Mouse (Mus musculus) kidney, embryonic 14.5 days (tissue): ENCODE data around the gene Hinfp. TPM values are rescaled to one million over a fixed set of nuclear protein-coding genes. Genes with fewer than 3 reads are reported as not detected.
"Not testable (repeated sequence)": the region's sequence is repeated elsewhere in the genome, so short reads cannot be mapped to it uniquely, and the experiment has no call there.

ENCODE experiments used
- ATAC-seq: fragments of 200-750 bp; cut with Nextera tagmentation; 2 replicates; pipeline ENCODE4 v1.8.0; 2017; ENCODE audit warnings: moderate number of reproducible peaks, mild to moderate bottlenecking, moderate TSS enrichment, moderate library complexity; ENCODE audit not compliant: low FRiP score, low TSS enrichment
- H3K27ac ChIP-seq: fragments of 300-500 bp; sonication (generic); 2 replicates; pipeline ENCODE4 v1.5.1; 2014; ENCODE audit warnings: low read depth, mild to moderate bottlenecking, low read length, moderate library complexity, mixed read lengths
- H3K27me3 ChIP-seq: fragments of 300-500 bp; sonication (generic); 2 replicates; pipeline ENCODE4 v1.6.1; 2014; ENCODE audit warnings: mild to moderate bottlenecking, low read length; ENCODE audit not compliant: control insufficient read depth, insufficient read depth
- H3K36me3 ChIP-seq: fragments of 300-500 bp; sonication (generic); 2 replicates; pipeline ENCODE4 v1.6.1; 2014; ENCODE audit warnings: low read length, mixed read lengths; ENCODE audit not compliant: control insufficient read depth, insufficient read depth
- H3K4me1 ChIP-seq: fragments of 300-500 bp; sonication (generic); 2 replicates; pipeline ENCODE4 v1.6.1; 2014; ENCODE audit warnings: low read length, mixed read lengths; ENCODE audit not compliant: control insufficient read depth, insufficient read depth
- H3K4me2 ChIP-seq: fragments of 300-500 bp; sonication (generic); replicated peaks from 2 replicates; pipeline ENCODE4 v1.6.1; 2014; ENCODE audit warnings: low read depth, mild to moderate bottlenecking, low read length
- H3K4me3 ChIP-seq: fragments of 300-500 bp; sonication (generic); 2 replicates; pipeline ENCODE4 v1.5.1; 2014; ENCODE audit warnings: mild to moderate bottlenecking, low read length
- H3K9ac ChIP-seq: fragments of 300-500 bp; sonication (generic); 2 replicates; pipeline ENCODE4 v1.6.1; 2014; ENCODE audit warnings: low read depth, mild to moderate bottlenecking, low read length, moderate library complexity
- H3K9me3 ChIP-seq: fragments of 300-500 bp; sonication (generic); 2 replicates; pipeline ENCODE4 v1.6.1; 2016; ENCODE audit warnings: low read length; ENCODE audit not compliant: control insufficient read depth
- WGBS: fragments of 180-500 bp; shearing (Covaris S2); extraction: QIAGEN DNeasy Blood & Tissue Kit; methylation state at CpG from one replicate; pipeline ENCODE4 v1.1.7; 2014; 5-methylcytosine and 5-hydroxymethylcytosine counted together
- polyA plus RNA-seq: library from polyadenylated mRNA; unstranded; fragments of >200 nt; fragmentation: Nextera tagmentation; extraction: Ambion mirVana; gene quantifications from 2 replicates; pipeline ENCODE4 v1.2.1, GENCODE M21; 2014

Gene Hinfp
- polyA plus RNA-seq, 1 experiment from 2014 or later: 24.5 TPM

GRCm38 (mm10) chr9:44336513-44336912 is 31.0 kb upstream of the Hinfp start:
- Histone ChIP-seq H3K4me3 (peak overlapping the region; percentile 66), H3K27ac (peak overlapping the region; percentile 24; the same call in 1 of the 2 replicates), H3K4me2 (peak overlapping the region; percentile 38), H3K9ac (peak overlapping the region; percentile 90), H3K36me3 (peaks cover 60% of the 10 kb centered on the region), H3K4me1 (peaks cover 14% of the 10 kb centered on the region)
- not testable (repeated sequence) for H3K9me3 ChIP-seq, ATAC-seq, H3K27me3 ChIP-seq
- 25% methylated on average over 4 of the region's 4 CpGs for WGBS

- Histone ChIP-seq H3K36me3 (peaks cover 64% of the 10 kb centered on the region), H3K4me3 (peak overlapping the region; percentile 66), H3K9me3 (no peaks in the 10 kb centered on the region), H3K4me2 (peak overlapping the region; percentile 38), H3K27ac (no peak overlapping the region), H3K27me3 (no peaks in the 10 kb centered on the region), H3K4me1 (peaks cover 14% of the 10 kb centered on the region), H3K9ac (peak overlapping the region; percentile 90)
- ATAC-seq: no peak
- 3% methylated on average over 5 of the region's 5 CpGs for WGBS
Measured at GRCm38 (mm10) chr9:44336093-44336406, 30.6 kb upstream of the Hinfp start.

GRCm38 (mm10) chr9:44335331-44336092 is 30.0 kb upstream of the Hinfp start:
- H3K27ac ChIP-seq: peak overlapping the region; percentile 88
- WGBS: 0% methylated on average over 48 of the region's 50 CpGs
- H3K4me2 ChIP-seq: peak overlapping the region; percentile 38
- no peaks in the 10 kb centered on the region for H3K27me3 ChIP-seq
- H3K36me3 ChIP-seq: peaks cover 64% of the 10 kb centered on the region
- peak overlapping the region; percentile 90 for H3K9ac ChIP-seq
- H3K4me3 ChIP-seq: peak overlapping the region; percentile 66
- peaks cover 14% of the 10 kb centered on the region for H3K4me1 ChIP-seq
- no peaks in the 10 kb centered on the region for H3K9me3 ChIP-seq
- peak; percentile 8 for ATAC-seq

GRCm38 (mm10) chr9:44334396-44335330 is 29.2 kb upstream of the Hinfp start, which contains the start of gene H2afx:
Gene H2afx (plus strand): TSS chr9:44334694.
- ATAC-seq: peak; percentile 95
- H3K36me3 ChIP-seq: peaks cover 66% of the 10 kb centered on the region
- WGBS: under 1% methylated on average over 86 of the region's 91 CpGs
- peak within 1 kb of the TSS; percentile 66 for H3K4me3 ChIP-seq
- H3K4me1 ChIP-seq: peaks cover 14% of the 10 kb centered on the region
- peak within 1 kb of the TSS; percentile 90 for H3K9ac ChIP-seq
- H3K27ac ChIP-seq: peak within 1 kb of the TSS; percentile 88
- H3K27me3 ChIP-seq: no peaks in the 10 kb centered on the region
- no peaks in the 10 kb centered on the region for H3K9me3 ChIP-seq
- H3K4me2 ChIP-seq: peak within 1 kb of the TSS; percentile 38

GRCm38 (mm10) chr9:44332918-44333638 is 27.6 kb upstream of the Hinfp start:
- no peak overlapping the region for H3K9ac ChIP-seq
- no peaks in the 10 kb centered on the region for H3K9me3 ChIP-seq
- WGBS: 96% methylated on average over 13 of the region's 13 CpGs
- H3K4me3 ChIP-seq: no peak overlapping the region
- ATAC-seq: no peak
- H3K4me2 ChIP-seq: no peak overlapping the region
- no peak overlapping the region for H3K27ac ChIP-seq
- no peaks in the 10 kb centered on the region for H3K27me3 ChIP-seq
- peaks cover 63% of the 10 kb centered on the region for H3K36me3 ChIP-seq
- peaks cover 15% of the 10 kb centered on the region for H3K4me1 ChIP-seq

GRCm38 (mm10) chr9:44330736-44331135 is 25.3 kb upstream of the Hinfp start:
- Histone ChIP-seq H3K4me1 (peaks cover 9% of the 10 kb centered on the region), H3K4me2 (no peak overlapping the region), H3K27me3 (no peaks in the 10 kb centered on the region), H3K27ac (no peak overlapping the region), H3K9ac (no peak overlapping the region), H3K9me3 (no peaks in the 10 kb centered on the region), H3K36me3 (peaks cover 48% of the 10 kb centered on the region), H3K4me3 (no peak overlapping the region)
- no peak for ATAC-seq
- WGBS: 93% methylated on average over 6 of the region's 6 CpGs

- H3K36me3 ChIP-seq: peaks cover 39% of the 10 kb centered on the region
- H3K27ac ChIP-seq: no peak overlapping the region
Measured at GRCm38 (mm10) chr9:44327926-44328325, 22.5 kb upstream of the Hinfp start.

GRCm38 (mm10) chr9:44327064-44327711 is 21.7 kb upstream of the Hinfp start:
- Histone ChIP-seq H3K27ac (peak overlapping the region; percentile 93), H3K9ac (peak overlapping the region; percentile 87), H3K4me3 (peak overlapping the region; percentile 70), H3K27me3 (no peaks in the 10 kb centered on the region), H3K9me3 (no peaks in the 10 kb centered on the region), H3K36me3 (peaks cover 32% of the 10 kb centered on the region), H3K4me1 (peaks cover 10% of the 10 kb centered on the region), H3K4me2 (peak overlapping the region; percentile 82)
- peak; percentile 66 for ATAC-seq
- 1% methylated on average over 22 of the region's 22 CpGs for WGBS

More at GRCm38 (mm10) chr9:44327926-44328325, 22.5 kb upstream of the Hinfp start:
- H3K9me3 ChIP-seq: no peaks in the 10 kb centered on the region
- H3K27me3 ChIP-seq: no peaks in the 10 kb centered on the region
- H3K9ac ChIP-seq: peak overlapping the region; percentile 87; the same call in 1 of the 2 replicates
- no peak for ATAC-seq
- peaks cover 10% of the 10 kb centered on the region for H3K4me1 ChIP-seq
- 93% methylated on average over 5 of the region's 5 CpGs for WGBS
- H3K4me2 ChIP-seq: peak overlapping the region; percentile 82
- peak overlapping the region; percentile 70 for H3K4me3 ChIP-seq
